ENCODE assay signal across 14 mouse cellular contexts in the genomic region with DNA sequence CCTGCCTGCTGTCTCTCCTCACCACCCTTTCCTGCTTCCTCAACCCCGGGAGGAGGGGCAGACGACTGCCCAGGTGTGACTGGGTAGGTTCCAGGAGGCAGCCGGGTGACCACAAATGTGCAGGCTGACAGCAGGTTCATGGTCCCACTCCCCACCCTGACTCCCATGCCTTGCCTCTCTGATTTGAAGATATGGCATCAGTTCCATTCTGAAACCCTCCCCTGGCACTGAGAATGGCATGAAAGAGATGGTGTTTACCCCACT. TPM values are rescaled to one million over a fixed set of nuclear protein-coding genes. Genes with fewer than 3 reads are reported as not detected.
"Had no signal": no experiment of that assay in that cellular context is flagged by ENCODE, and none has a peak within 500 bp of the region (broad histone marks: within the 10 kb centered on the region; RNA-seq: fewer than 3 reads in every experiment).

A gene (minus strand): TSS at position 10 of the 264 bp plus-strand sequence.

- H3K4me2 ChIP-seq: limb, embryonic 12.5 days; midbrain, embryonic 12.5 days; stomach, embryonic 15.5 days had no signal

- H3K27me3 ChIP-seq: limb, embryonic 12.5 days; midbrain, embryonic 12.5 days; stomach, embryonic 15.5 days had no signal

- H3K4me1 ChIP-seq: midbrain, embryonic 12.5 days; stomach, embryonic 15.5 days had no signal

- H3K4me3 ChIP-seq: limb, embryonic 12.5 days; midbrain, embryonic 12.5 days; stomach, embryonic 15.5 days had no signal

- H3K36me3 ChIP-seq: limb, embryonic 12.5 days; midbrain, embryonic 12.5 days; stomach, embryonic 15.5 days had no signal

- ATAC-seq: hindbrain, postnatal 0 days; midbrain, embryonic 16.5 days had no signal

- H3K9ac ChIP-seq: limb, embryonic 12.5 days; liver, embryonic 14.5 days; midbrain, embryonic 12.5 days; stomach, embryonic 15.5 days had no signal

- H3K27ac ChIP-seq: hindbrain, postnatal 0 days; limb, embryonic 12.5 days; liver, embryonic 14.5 days; midbrain, embryonic 12.5 days; stomach, embryonic 15.5 days had no signal

- H3K9me3 ChIP-seq: limb, embryonic 12.5 days; midbrain, embryonic 12.5 days; stomach, embryonic 15.5 days had no signal

- DNase-seq: layer of hippocampus, adult 9-11 months; layer of hippocampus, postnatal 36 days; liver; right cerebral cortex, postnatal 14 days; thymus, adult 2 months; thymus, postnatal 36 days had no signal

RNA-seq across cellular contexts. Expression of the gene that starts here (rescaled TPM):
- polyA plus RNA-seq: hindbrain, postnatal 0 days; limb, embryonic 12.5 days; midbrain, embryonic 12.5 days; midbrain, embryonic 16.5 days; neural tube, embryonic 14.5 days; spleen, adult 2 months had no signal
